Mouse (Mus musculus): Measurements from ENCODE around the gene Alkbh3.

GRCm38 (mm10) chr2:93979249-93980120, 31.1 kb downstream of the Alkbh3 start:
- TF ChIP-seq EP300 (optimal IDR thresholded peaks at IDR 0.05) (no peak), CTCF (IDR thresholded peaks at IDR 0.05; ENCODE audit: low read depth) (no peak)

Measured in stomach, postnatal 0 days (tissue).